Mouse (Mus musculus): Measurements from ENCODE around the gene Ppm1l. TPM values are rescaled to one million over a fixed set of nuclear protein-coding genes. Genes with fewer than 3 reads are reported as not detected.
"Not testable (repeated sequence)": the region's sequence is repeated elsewhere in the genome, so short reads cannot be mapped to it uniquely, and the experiment has no call there.

Ppm1l gene
- polyA plus RNA-seq, 1 experiment from 2014 or later: 24.4 TPM

DNA sequence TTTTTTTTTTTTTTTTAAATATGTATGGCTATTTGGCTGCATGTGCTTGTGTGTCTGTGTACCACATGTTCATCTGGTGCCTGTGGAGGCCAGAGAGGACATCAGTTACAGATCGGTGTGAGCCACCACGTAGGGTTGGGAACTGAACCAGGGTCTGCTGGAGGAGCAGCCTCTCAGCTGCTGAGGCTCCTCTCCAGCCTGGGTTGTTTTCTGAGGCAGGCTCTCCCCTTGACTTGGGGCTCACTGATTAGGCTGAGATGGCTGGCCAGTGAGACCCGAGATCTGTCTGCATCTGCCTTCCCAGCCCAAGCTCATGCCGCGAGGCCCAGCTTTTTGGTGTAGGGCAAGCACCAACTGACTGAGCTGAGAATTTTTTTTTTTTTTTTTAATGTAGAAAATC lies 57.9 kb downstream of the Ppm1l start:
- Histone ChIP-seq H3K4me1 (replicated peaks; ENCODE audit: control insufficient read depth, insufficient read depth, low read length) (peaks cover 6% of the 10 kb centered on the region), H3K4me2 (ENCODE audit: low read length) (no peak overlapping the region), H3K9me3 (ENCODE audit: control insufficient read depth, low read length) (no peaks in the 10 kb centered on the region), H3K9ac (replicated peaks; ENCODE audit: low read depth, low read length) (no peak overlapping the region), H3K36me3 (ENCODE audit: control insufficient read depth, insufficient read depth) (no peaks in the 10 kb centered on the region), H3K4me3 (replicated peaks; ENCODE audit: low read length) (no peak overlapping the region), H3K27ac (ENCODE audit: low read length) (no peak overlapping the region), H3K27me3 (replicated peaks; ENCODE audit: control insufficient read depth, insufficient read depth, low read length) (no peaks in the 10 kb centered on the region)
- no peak for ATAC-seq
- 69% methylated on average over 5 of the region's 5 CpGs for WGBS

DNA sequence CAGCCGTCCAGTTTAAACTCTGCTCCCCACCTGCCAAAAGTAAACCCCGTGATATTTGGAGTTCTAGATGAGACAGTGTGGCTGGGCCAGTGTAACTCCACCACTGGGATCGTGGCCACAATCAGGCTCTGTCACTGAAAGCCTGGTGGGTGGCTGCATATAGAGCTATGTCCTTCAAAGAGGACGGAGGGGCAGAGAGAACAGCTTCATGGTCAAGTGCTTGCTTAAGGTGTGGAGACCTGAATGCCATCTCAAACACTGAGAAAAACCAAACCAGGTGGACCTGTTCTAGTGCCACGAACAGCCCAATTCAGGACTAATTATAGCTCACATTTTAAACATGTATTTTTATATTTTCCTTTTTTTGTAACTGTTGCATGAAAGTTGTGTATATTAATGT lies 58.3 kb downstream of the Ppm1l start:
- no peak overlapping the region for H3K4me2 ChIP-seq (ENCODE audit: low read length)
- no peak overlapping the region for H3K9ac ChIP-seq (replicated peaks; ENCODE audit: low read depth, low read length)
- no peaks in the 10 kb centered on the region for H3K9me3 ChIP-seq (ENCODE audit: control insufficient read depth, low read length)
- H3K4me1 ChIP-seq (replicated peaks; ENCODE audit: control insufficient read depth, insufficient read depth, low read length): peaks cover 6% of the 10 kb centered on the region
- H3K4me3 ChIP-seq (replicated peaks; ENCODE audit: low read length): no peak overlapping the region
- no peak for ATAC-seq
- no peaks in the 10 kb centered on the region for H3K36me3 ChIP-seq (ENCODE audit: control insufficient read depth, insufficient read depth)
- H3K27me3 ChIP-seq (replicated peaks; ENCODE audit: control insufficient read depth, insufficient read depth, low read length): no peaks in the 10 kb centered on the region
- 83% methylated on average over 5 of the region's 5 CpGs for WGBS
- H3K27ac ChIP-seq (ENCODE audit: low read length): no peak overlapping the region

GRCm38 (mm10) chr3:69381213-69381612 lies 64.6 kb downstream of the Ppm1l start:
- Histone ChIP-seq H3K27ac (ENCODE audit: low read length) (no peak overlapping the region), H3K4me2 (ENCODE audit: low read length) (no peak overlapping the region), H3K9ac (replicated peaks; ENCODE audit: low read depth, low read length) (no peak overlapping the region), H3K27me3 (replicated peaks; ENCODE audit: control insufficient read depth, insufficient read depth, low read length) (no peaks in the 10 kb centered on the region), H3K36me3 (ENCODE audit: control insufficient read depth, insufficient read depth) (no peaks in the 10 kb centered on the region), H3K4me3 (replicated peaks; ENCODE audit: low read length) (no peak overlapping the region), H3K9me3 (ENCODE audit: control insufficient read depth, low read length) (no peaks in the 10 kb centered on the region), H3K4me1 (replicated peaks; ENCODE audit: control insufficient read depth, insufficient read depth, low read length) (no peaks in the 10 kb centered on the region)
- ATAC-seq: no peak
- 83% methylated on average over 4 of the region's 4 CpGs for WGBS

GRCm38 (mm10) chr3:69391834-69392233 lies 75.2 kb downstream of the Ppm1l start:
- ATAC-seq; H3K9ac ChIP-seq (replicated peaks; ENCODE audit: low read depth, low read length); H3K36me3 ChIP-seq (ENCODE audit: control insufficient read depth, insufficient read depth); H3K4me2 ChIP-seq (ENCODE audit: low read length); H3K4me3 ChIP-seq (replicated peaks; ENCODE audit: low read length); H3K27ac ChIP-seq (ENCODE audit: low read length); H3K4me1 ChIP-seq (replicated peaks; ENCODE audit: control insufficient read depth, insufficient read depth, low read length); H3K27me3 ChIP-seq (replicated peaks; ENCODE audit: control insufficient read depth, insufficient read depth, low read length); H3K9me3 ChIP-seq (ENCODE audit: control insufficient read depth, low read length): not testable (repeated sequence)
- WGBS: 95% methylated on average over 10 of the region's 10 CpGs

DNA sequence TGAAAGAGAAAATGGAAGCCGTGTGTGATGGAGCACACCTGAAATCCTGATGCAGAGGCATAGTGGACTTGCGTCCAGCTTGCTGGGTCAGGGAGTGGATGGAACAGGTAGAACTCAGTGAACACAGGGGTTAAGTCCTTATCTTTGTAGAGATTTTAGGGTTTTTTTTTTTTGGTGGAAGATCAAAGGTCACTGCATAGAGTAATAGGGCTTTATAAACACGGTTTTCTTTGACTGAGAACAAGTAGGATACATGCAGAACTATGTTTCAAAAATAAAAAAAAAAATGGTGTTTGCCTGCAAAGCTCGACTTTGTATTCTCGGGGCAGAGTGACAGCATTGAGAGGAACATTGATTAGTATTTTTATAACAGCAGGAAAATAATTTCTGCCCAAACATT lies 75.6 kb downstream of the Ppm1l start:
- Histone ChIP-seq H3K4me3 (replicated peaks; ENCODE audit: low read length) (no peak overlapping the region), H3K9ac (replicated peaks; ENCODE audit: low read depth, low read length) (no peak overlapping the region), H3K4me1 (replicated peaks; ENCODE audit: control insufficient read depth, insufficient read depth, low read length) (no peaks in the 10 kb centered on the region), H3K27me3 (replicated peaks; ENCODE audit: control insufficient read depth, insufficient read depth, low read length) (no peaks in the 10 kb centered on the region), H3K4me2 (ENCODE audit: low read length) (no peak overlapping the region), H3K27ac (ENCODE audit: low read length) (no peak overlapping the region), H3K36me3 (ENCODE audit: control insufficient read depth, insufficient read depth) (no peaks in the 10 kb centered on the region), H3K9me3 (ENCODE audit: control insufficient read depth, low read length) (no peaks in the 10 kb centered on the region)
- WGBS: 71% methylated on average over 5 of the region's 5 CpGs
- ATAC-seq: no peak

DNA sequence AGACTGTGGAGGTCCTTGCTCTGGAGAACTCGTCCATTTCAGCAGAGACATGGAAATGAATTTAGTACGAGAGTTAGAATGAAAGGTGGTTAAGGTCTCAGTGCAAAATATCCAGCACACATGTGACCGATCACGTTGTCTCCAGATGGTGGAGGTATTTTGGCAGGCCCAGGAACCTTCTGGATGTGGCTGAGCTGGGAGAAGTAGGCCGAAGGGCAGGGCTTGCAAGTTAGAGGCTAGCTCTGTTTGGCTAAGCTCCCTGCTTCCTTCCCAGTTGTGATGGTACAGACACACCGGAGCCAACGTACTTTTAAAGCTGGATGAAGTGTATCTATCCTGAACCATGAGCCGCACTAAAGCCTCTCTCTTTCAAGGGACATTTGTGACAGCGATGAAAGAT lies 76.4 kb downstream of the Ppm1l start:
- 85% methylated on average over 9 of the region's 9 CpGs for WGBS
- no peak for ATAC-seq
- no peaks in the 10 kb centered on the region for H3K36me3 ChIP-seq (ENCODE audit: control insufficient read depth, insufficient read depth)
- no peak overlapping the region for H3K9ac ChIP-seq (replicated peaks; ENCODE audit: low read depth, low read length)
- no peak overlapping the region for H3K4me3 ChIP-seq (replicated peaks; ENCODE audit: low read length)
- no peak overlapping the region for H3K4me2 ChIP-seq (ENCODE audit: low read length)
- H3K27me3 ChIP-seq (replicated peaks; ENCODE audit: control insufficient read depth, insufficient read depth, low read length): no peaks in the 10 kb centered on the region
- H3K4me1 ChIP-seq (replicated peaks; ENCODE audit: control insufficient read depth, insufficient read depth, low read length): no peaks in the 10 kb centered on the region
- H3K27ac ChIP-seq (ENCODE audit: low read length): no peak overlapping the region
- H3K9me3 ChIP-seq (ENCODE audit: control insufficient read depth, low read length): no peaks in the 10 kb centered on the region

DNA sequence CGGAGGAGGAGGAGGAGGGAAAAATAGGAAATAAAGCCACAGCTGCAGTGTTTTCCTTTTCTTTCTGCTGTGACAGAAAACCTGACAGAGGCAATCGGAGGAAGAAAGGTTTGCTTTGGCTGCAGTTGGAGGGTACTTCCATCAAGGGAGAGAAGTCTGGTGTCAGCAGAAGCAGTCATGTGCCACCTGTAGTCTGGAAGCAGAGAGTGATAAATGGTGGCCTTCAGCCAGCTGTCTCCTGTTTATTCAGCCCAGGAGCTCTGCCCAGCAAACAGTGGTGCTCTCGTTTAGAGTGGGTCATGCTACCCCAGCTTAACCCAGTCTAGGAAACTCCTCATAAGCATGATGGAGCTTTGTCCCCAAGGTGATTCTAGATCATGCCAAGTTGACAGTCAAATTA lies 77.3 kb downstream of the Ppm1l start:
- H3K27me3 ChIP-seq (replicated peaks; ENCODE audit: control insufficient read depth, insufficient read depth, low read length): no peaks in the 10 kb centered on the region
- H3K9me3 ChIP-seq (ENCODE audit: control insufficient read depth, low read length): no peaks in the 10 kb centered on the region
- no peak overlapping the region for H3K9ac ChIP-seq (replicated peaks; ENCODE audit: low read depth, low read length)
- no peak overlapping the region for H3K27ac ChIP-seq (ENCODE audit: low read length)
- H3K4me1 ChIP-seq (replicated peaks; ENCODE audit: control insufficient read depth, insufficient read depth, low read length): no peaks in the 10 kb centered on the region
- H3K36me3 ChIP-seq (ENCODE audit: control insufficient read depth, insufficient read depth): no peaks in the 10 kb centered on the region
- no peak overlapping the region for H3K4me3 ChIP-seq (replicated peaks; ENCODE audit: low read length)
- ATAC-seq: no peak
- 65% methylated on average over 3 of the region's 3 CpGs for WGBS
- no peak overlapping the region for H3K4me2 ChIP-seq (ENCODE audit: low read length)

GRCm38 (mm10) chr3:69395084-69395483 lies 78.4 kb downstream of the Ppm1l start:
- Histone ChIP-seq H3K4me2 (ENCODE audit: low read length) (no peak overlapping the region), H3K9ac (replicated peaks; ENCODE audit: low read depth, low read length) (no peak overlapping the region), H3K9me3 (ENCODE audit: control insufficient read depth, low read length) (no peaks in the 10 kb centered on the region), H3K27me3 (replicated peaks; ENCODE audit: control insufficient read depth, insufficient read depth, low read length) (no peaks in the 10 kb centered on the region), H3K36me3 (ENCODE audit: control insufficient read depth, insufficient read depth) (no peaks in the 10 kb centered on the region), H3K4me1 (replicated peaks; ENCODE audit: control insufficient read depth, insufficient read depth, low read length) (no peaks in the 10 kb centered on the region), H3K4me3 (replicated peaks; ENCODE audit: low read length) (no peak overlapping the region), H3K27ac (ENCODE audit: low read length) (no peak overlapping the region)
- no peak for ATAC-seq
- 84% methylated on average over 5 of the region's 5 CpGs for WGBS

DNA sequence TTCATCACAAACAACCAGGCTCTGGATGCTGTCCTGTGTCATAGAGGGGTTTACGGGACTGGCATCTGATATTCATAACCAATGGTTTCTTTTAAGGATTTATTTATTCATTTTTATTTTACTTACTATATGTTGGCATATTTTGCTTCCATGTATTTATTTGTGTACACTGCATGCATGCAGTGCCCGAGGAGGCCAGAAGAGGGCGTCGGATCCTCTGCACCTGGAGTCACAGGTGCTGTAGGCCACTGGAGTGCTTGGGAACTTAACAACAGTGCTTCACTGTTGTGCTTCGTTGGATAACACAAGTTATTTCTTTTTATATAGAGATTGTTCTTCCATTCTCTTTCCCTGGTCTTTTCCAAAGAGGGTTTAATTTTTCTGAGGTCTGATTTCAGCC lies 81.1 kb downstream of the Ppm1l start:
- 66% methylated on average over 5 of the region's 5 CpGs for WGBS
- H3K27me3 ChIP-seq (replicated peaks; ENCODE audit: control insufficient read depth, insufficient read depth, low read length): no peaks in the 10 kb centered on the region
- no peak overlapping the region for H3K27ac ChIP-seq (ENCODE audit: low read length)
- no peaks in the 10 kb centered on the region for H3K36me3 ChIP-seq (ENCODE audit: control insufficient read depth, insufficient read depth)
- no peak overlapping the region for H3K4me3 ChIP-seq (replicated peaks; ENCODE audit: low read length)
- ATAC-seq: no peak
- H3K4me1 ChIP-seq (replicated peaks; ENCODE audit: control insufficient read depth, insufficient read depth, low read length): no peaks in the 10 kb centered on the region
- no peak overlapping the region for H3K4me2 ChIP-seq (ENCODE audit: low read length)
- H3K9ac ChIP-seq (replicated peaks; ENCODE audit: low read depth, low read length): no peak overlapping the region
- peaks cover 2% of the 10 kb centered on the region; the same call in 1 of the 2 replicates for H3K9me3 ChIP-seq (ENCODE audit: control insufficient read depth, low read length)

GRCm38 (mm10) chr3:69399336-69399735 lies 82.7 kb downstream of the Ppm1l start:
- no peaks in the 10 kb centered on the region for H3K27me3 ChIP-seq (replicated peaks; ENCODE audit: control insufficient read depth, insufficient read depth, low read length)
- ATAC-seq: no peak
- no peaks in the 10 kb centered on the region for H3K4me1 ChIP-seq (replicated peaks; ENCODE audit: control insufficient read depth, insufficient read depth, low read length)
- H3K27ac ChIP-seq (ENCODE audit: low read length): no peak overlapping the region
- H3K36me3 ChIP-seq (ENCODE audit: control insufficient read depth, insufficient read depth): no peaks in the 10 kb centered on the region
- no peak overlapping the region for H3K9ac ChIP-seq (replicated peaks; ENCODE audit: low read depth, low read length)
- no peak overlapping the region for H3K4me3 ChIP-seq (replicated peaks; ENCODE audit: low read length)
- H3K9me3 ChIP-seq (ENCODE audit: control insufficient read depth, low read length): peaks cover 2% of the 10 kb centered on the region; the same call in 1 of the 2 replicates
- H3K4me2 ChIP-seq (ENCODE audit: low read length): no peak overlapping the region
- WGBS: 80% methylated on average over 6 of the region's 6 CpGs
